Mouse (Mus musculus) kidney, adult 11 months (tissue): ENCODE measurements around the gene Scn10a.
A peak's percentile ranks its signal among the peaks of the same experiment; 100 is the strongest.

Source experiments
- DNase-seq: peaks from one replicate; pipeline ENCODE4 v3.0.0; 2022

Gene Scn10a

DNA sequence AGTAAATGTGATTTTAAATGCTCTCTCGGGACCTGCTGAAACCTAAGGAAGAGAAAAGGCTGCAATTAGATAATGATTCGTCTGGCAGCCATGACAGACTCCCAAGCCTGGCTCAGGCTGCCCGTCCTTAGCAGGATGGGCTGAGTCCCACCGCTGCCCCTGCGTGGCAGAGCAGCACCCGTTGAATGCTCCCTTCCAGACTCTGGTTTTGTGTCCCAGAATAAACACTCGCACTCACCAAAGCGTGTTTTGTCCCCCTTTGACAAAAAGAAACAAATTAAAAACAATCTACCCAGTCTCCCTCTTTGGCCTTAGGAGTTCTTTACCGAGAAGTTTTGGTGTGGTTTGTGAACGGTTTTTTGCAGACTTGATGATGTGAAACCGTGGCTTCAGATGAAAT, at the start of gene Scn10a:
TSS of gene Scn10a (minus strand) at position 101 of the 400 bp plus-strand sequence.
- DNase-seq = no peak

DNA sequence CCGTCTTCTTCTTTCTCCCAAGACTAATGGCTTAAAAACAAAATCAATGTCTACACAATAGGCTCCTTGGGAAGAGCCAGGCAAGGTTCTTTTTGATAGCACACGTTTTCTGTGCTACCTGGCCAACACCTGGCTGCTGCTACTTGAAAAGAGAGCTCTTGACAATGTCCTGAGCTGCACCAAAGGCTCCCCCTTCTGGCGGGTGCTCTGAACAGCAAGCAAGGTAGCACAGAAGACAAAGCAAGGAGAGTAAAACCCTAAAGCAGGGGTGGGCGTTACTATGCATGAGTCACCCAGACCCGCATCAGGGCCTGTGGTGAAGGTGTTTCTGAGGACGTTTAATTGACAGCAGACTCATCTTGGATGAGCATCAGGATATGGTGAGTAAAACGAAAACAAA, 49.5 kb upstream of the Scn10a start:
- DNase-seq = no peak

- no peak for DNase-seq
These were observed 41.1 kb upstream of the Scn10a start for GRCm38 (mm10) chr9:119760226-119760625.

- DNase-seq = no peak
These were observed 40.3 kb upstream of the Scn10a start for GRCm38 (mm10) chr9:119759457-119759856.

DNA sequence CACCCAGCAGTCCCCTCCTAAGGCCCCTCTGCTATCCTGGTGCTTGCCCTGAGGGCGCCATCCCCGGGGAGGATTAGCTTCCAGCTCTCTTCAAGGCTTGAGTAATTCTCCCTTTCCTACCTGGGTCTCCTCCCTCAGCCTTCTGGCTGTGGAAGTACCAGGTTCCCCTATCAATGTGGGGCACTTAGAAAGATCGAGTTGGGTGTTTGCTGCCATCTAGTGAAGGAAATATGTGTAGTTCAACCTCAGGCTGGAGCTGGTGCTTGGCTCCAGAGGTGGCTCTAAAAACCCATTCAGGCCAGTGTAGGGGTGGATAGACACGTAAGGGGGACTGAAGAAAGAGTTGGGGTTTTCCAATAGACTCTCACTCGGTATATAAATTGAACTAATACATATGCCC, 32.4 kb upstream of the Scn10a start:
- no peak for DNase-seq

- DNase-seq = no peak
These were observed 30.0 kb upstream of the Scn10a start for GRCm38 (mm10) chr9:119749112-119749511.

GRCm38 (mm10) chr9:119743900-119744299, 24.8 kb upstream of the Scn10a start:
- DNase-seq = no peak

GRCm38 (mm10) chr9:119743312-119743711, 24.2 kb upstream of the Scn10a start:
- DNase-seq = no peak

DNA sequence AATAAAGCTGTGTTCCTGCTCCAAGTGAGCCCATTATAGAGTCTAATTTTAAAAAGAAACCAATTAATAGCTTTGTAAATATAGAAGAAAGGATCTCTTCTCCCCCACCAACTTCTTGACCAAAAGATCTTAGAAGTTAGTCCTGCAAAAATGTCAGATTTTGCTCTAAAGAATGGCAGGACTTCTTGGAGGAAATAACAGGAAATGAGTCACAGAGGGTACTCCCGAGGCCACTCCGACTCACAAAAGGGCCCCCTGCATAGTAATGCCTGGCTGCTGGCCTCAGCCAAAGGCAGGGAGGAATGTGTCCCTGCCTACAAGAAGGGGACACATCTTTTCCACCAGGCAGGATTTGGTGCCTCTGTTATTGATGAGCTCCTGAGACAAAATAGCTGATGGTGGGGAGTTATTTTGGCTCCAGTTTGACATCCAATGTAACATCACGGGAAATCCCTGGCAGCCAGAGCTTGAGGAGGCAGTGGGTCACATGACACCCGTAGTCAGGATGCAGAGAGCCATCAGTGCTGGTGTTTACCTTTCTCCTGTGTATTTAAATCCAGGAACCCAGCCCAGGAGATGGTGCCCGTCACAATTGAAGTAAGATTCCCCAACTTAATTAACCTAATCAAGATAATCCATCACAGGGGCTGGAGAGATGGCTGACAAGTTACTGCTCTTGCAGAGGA, 22.1 kb upstream of the Scn10a start:
- DNase-seq = no peak

GRCm38 (mm10) chr9:119728412-119729097, 9.4 kb upstream of the Scn10a start:
- no peak for DNase-seq

DNA sequence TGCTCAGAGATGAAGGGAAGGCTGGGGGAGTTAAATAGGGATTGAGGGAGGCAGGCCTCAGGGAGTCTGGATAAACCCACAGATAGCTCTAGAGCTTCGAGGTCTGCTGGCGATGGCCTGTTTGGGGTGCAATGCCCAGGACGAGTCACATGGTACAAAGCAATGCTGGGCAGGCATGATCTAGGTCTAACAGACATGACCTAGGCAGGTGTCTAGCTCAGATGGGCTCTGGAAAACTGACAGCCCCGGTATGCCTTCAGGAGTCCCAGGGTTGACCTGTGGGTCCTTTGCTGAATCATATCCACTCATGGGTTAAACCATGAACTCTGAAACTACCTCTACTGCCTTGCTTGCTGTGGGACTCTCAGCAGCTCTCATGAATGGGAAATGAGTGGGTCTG, 7.9 kb upstream of the Scn10a start:
- no peak for DNase-seq

DNA sequence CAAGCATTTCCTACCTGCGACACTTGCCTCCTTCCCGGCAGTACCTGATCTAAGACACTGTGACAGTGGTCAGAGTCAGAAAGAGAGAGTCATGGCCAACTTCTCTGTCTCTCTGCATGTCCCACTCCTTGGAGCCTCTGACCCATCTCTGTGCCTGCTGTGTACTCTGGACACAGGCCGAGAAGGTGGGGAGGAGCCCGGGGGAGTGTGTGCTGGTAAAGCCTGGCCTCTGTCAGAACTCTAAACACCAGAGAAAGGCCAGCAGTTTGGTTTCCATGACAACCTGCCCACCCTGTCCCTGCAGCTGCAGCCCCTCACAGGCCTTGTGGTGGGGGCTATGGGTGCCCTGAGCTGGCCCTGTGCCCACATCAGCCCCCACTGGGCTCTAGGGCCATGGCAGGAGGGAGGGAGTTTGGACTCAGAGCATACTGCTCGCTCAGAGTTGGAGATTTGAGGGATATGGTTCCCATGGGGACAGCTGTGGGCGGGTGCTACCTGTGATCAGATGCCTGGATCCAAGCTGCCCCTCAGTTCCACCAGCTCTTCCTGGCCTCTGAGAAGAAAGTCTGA, 6.3 kb upstream of the Scn10a start:
- no peak for DNase-seq

DNA sequence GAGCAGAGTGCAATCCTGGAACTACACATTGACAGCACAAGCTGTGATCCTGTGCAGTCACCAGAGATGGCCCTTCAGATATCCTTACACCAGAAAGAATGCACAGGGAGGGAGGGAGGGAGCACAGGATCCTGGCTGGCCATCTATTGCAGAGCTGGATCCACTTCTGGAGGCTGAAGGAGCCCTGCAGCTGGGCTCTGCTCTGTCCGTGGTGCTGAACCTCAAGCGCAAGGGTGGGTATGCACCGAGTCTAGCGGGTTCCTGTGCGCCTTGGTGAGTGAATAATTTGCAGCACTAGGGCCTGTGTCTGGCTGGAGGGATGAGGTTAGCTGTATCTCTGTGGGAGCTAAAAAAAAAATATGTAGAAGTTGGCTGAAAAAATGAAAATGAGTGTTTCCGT, 12.4 kb downstream of the Scn10a start:
- peak; percentile 6 for DNase-seq

DNA sequence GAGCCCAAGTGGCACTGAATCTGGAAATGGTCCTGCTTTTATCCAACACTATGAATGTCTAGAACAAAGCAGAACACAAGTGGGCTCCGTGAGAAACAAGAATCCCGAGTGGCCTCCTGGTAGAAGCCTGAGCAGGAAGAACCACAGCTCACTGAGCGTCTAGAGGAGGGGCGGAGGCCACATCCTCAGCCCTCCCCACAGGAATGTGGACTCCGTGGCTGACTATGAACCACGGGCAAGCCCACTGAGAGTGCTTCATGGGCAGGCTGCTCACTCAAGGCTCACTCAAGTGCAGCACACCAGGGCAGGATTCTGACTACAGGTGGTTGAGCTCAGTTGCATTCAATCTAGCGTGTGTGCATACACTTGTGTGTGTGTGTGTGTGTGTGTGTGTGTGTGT, 27.6 kb downstream of the Scn10a start:
- DNase-seq = no peak

GRCm38 (mm10) chr9:119691001-119691400, 28.1 kb downstream of the Scn10a start:
- no peak for DNase-seq

- no peak for DNase-seq
These were observed 31.2 kb downstream of the Scn10a start for GRCm38 (mm10) chr9:119687893-119688292.

- no peak for DNase-seq
These were observed 32.9 kb downstream of the Scn10a start for GRCm38 (mm10) chr9:119686187-119686586.

GRCm38 (mm10) chr9:119680896-119681295, 38.2 kb downstream of the Scn10a start:
- DNase-seq = no peak

DNA sequence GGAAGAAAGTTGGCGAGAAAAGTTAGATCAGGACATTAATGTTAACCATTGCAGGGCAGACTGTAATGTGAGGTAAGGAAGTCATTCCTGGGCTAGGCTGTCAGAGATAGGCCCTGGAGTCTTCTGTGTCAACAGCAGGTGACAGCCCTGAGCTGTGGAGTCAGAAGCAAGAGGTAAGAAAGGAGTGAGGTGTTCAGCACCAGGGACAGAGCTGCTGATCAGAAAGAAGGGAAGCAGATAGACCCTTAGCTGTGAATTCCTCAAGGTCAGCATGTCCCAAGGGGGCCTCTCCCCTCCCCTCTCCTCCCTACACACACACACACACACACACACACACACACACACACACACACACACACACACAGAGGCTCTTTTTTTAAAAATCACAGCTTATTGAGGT, 55.0 kb downstream of the Scn10a start:
- DNase-seq = no peak

DNA sequence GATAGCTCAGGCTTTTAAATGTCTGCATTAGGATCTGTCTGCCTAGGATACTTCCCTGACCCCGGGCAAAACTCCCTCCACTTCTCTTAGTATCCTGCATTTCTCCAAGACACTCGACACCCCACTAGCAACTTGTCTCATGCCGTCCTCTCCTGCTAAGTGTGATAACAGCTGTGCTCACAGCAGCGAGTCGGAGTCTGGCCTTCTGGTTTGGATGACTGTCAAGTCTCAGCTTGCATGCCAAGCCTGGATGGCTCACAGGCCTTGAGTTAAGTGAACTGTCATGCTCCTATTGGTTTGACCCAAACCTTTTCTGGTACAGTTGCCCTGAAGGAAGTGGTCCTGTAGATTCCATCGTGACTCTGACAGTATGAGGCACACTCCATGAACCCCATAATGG, 63.0 kb downstream of the Scn10a start:
- no peak for DNase-seq

DNA sequence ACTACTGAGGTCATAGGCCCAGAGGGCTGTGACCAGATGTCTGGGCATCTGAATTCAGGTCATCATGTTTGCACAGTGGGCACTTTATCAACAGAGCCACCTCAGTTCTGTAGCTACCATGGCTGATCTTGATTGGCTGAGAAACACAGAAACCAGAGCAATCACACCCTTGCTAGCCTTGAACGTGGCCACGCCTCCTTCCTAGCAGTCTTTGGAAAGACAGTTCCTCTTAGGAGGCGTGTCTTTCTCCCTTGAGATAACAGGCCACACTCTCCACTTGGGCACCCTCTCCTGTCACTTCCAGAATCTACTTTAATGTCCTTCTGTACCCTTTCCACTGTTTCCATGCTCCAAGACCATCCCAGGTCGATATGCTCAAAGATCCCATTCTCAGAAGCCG, 65.4 kb downstream of the Scn10a start:
- DNase-seq = no peak

- no peak for DNase-seq
These were observed 72.1 kb downstream of the Scn10a start for GRCm38 (mm10) chr9:119646942-119647547.

DNA sequence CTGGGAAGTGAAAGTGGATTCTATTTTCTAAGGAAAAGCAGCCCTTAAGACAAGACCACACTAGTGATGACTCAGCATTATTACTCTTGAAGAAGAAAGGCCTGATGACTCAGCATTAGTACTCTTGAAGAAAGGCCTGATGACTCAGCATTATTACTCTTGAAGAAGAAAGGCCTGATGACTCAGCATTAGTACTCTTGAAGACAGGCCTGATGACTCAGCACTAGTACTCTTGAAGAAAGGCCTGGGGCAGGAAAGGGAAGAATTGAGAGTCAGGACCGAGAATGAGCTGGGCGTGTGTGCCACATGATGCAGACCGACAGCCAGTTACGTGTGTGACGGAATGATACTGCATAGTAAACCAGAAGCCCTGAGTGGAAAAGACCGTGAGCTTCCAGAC, 77.1 kb downstream of the Scn10a start:
- no peak for DNase-seq
